Mouse (Mus musculus) frontal cortex, adult 2 months (tissue): ENCODE data around the gene Tcea2. TPM values are rescaled to one million over a fixed set of nuclear protein-coding genes. Genes with fewer than 3 reads are reported as not detected.

ENCODE experiments used
- DNase-seq, 2 experiments: peaks; one replicate each; pipeline ENCODE4 v3.0.0; 2022; ENCODE audit warnings: low spot score in 1 of 2; ENCODE audit errors: extremely low spot score in 1 of 2
- polyA plus RNA-seq: library from polyadenylated mRNA; depleted of rRNA; stranded (reverse); fragments of >200 nt; gene quantifications from 2 replicates; pipeline ENCODE4 v1.2.3, GENCODE M21; 2012; rRNA removed

Gene Tcea2
- polyA plus RNA-seq, result 155 and 160 TPM in 2 replicates

DNA sequence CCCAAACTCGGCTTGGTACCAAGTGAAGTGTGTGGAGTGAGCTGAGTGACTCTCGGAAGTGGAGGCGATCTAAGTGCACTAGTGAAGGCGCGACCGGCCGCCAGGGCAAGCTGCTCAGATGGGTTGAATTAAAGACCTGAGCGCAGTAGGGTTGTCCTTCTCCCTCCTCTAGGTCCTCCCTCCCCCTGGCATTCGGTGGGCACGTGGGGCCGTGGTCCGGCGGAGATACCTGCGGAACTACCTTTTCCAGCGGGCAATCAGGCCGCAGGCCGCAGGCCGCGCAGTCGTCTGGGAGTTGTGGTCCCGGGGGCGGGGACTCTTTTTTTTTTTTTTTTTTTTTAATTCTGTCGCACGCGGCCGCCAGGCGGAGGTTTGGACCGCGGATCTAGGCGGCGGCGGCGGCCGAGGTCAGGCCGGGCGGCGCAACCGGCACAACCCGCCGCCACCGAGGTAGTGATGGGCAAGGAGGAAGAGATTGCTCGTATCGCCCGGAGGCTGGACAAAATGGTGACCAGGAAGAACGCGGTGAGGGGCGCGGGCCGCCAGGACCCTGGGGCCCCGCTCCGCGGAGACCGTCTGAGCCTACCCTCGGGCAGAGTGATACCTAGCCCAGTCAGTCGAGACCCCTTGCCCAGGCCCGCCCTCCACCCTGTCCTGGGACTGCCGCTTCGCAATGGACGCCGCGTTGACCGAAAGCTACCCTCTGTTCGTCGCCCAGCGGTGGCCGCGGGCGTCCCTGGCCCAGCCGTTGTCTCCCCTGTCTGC, at the start of gene Tcea2:
Gene Tcea2, plus strand, starts transcription at position 360 of the 765 bp plus-strand sequence.
- DNase-seq, result peak in 1 of 2 experiments; percentile 73

DNA sequence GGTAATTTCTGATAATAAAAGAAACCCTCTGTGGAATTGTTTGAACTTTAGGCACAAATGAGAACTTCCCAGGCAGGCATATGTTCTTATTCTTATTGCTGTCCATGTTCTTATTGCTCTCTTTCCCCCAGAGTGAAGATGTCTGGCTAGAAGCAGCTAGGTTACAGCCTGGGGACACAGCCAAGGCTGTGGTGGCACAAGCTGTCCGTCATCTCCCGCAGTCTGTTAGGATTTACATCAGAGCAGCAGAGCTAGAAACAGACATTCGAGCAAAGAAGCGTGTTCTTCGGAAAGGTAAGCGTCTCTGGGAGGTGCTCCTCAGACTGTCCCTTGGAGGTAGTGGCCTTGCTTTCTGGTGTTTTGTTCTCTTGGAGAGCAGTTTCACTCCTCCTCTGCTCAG, 47.5 kb upstream of the Tcea2 start:
- no peak for DNase-seq

DNA sequence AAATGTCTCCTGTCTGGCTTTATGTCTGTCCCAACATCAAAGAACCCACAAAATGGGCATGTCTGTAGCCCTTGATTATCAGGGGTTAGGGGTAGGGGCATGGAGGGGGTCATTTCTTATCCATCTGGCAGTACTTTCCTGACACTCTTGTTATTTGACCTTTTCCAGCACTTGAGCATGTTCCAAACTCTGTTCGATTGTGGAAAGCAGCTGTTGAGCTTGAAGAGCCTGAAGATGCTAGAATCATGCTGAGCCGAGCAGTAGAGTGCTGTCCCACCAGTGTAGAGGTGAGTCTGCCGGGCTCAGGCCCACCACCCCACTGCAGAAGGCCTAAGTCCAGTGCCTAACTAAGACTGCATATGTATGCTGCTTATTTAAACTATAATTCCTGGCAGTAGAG, 44.2 kb upstream of the Tcea2 start:
- no peak for DNase-seq

DNA sequence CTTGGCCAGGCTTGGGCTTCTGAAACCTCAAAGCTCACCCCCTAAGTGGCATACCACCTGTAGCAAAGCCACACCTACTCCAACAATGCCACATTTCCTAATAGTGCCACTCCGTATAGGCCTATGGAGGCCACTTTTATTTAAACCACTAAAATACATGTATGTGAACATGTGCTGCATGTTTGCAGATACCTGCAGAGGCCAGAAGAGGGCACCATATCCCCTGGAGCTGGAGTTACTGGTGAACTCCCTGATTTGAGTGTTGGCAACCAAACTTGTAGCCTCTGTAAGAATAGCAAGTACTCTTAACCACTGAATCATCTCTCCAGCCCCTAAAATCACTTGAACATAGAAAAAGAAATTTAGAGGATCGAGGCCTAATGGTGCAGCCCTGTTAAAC, 35.7 kb upstream of the Tcea2 start:
- DNase-seq, result peak in 1 of 2 experiments; percentile 52

DNA sequence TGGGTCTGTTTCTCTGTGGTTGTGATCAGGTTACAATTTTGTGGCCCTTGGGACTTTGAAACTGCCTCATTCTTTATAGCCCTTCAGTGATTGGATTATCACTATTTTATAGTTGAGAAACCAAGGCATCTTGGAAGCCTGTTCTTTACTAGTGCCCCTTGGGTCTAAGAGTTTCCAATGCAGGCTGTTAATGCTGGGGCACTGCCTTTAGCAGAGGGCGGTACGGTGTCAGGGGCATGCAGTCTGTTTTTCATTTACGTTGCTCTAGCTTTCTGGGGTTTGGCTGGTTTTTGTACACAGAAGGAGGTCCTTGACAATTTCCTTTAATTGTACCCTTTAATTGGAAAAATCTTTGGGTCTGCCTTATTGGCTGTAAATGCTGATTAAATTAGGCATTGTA, 34.4 kb upstream of the Tcea2 start:
- DNase-seq, result no peak

DNA sequence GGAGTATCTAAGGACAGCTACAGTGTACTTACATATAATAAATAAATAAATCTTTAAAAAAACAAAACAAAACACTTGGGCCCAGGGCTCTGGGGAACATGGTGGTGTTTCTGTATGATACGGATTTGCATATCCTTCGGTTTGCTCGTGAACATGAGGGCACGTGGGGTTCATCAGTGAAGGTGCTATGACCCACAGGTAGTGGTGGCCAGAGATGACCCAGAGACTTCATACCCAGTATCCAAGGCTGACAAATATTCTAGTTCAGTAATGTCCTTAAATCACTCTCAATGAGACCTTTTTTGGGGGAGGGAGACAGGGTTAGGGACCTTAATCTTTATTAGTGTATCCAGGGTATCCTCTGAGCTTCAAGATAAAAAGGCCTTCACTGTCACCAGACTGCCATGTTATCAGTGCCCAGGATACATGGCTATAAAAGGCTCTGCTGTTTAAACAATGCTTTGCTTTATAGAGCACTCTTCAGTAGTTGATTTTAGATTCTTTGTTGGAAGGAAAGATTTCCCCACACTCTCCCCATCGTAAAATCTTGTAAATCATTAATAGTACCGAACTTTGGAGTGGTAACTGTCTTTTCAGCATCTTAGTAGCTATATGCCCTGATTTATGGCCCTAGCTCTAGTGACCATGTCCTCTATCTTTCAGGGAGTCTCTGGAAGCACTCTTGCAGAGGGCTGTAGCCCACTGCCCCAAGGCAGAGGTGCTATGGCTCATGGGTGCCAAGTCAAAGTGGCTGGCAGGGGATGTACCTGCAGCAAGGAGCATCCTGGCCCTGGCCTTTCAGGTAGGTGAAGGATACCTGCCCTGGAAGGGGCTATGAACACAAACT, 33.3 kb upstream of the Tcea2 start:
- no peak for DNase-seq

DNA sequence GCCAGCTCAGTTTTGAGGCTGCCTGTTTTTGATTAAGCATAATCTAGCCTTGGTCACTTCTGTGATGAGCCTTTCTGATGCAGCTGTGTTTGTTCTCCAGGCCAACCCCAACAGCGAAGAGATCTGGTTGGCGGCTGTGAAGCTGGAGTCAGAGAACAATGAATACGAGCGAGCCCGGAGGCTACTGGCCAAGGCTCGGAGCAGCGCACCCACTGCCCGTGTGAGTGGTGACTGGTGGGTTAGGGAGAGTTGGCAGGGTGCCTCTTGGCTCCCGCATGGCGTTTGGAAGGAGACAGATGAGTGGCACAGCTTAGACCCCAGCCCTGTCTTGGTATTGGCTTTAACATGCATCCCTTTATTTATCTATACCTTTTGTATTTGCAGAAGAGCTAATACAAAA, 31.2 kb upstream of the Tcea2 start:
- no peak for DNase-seq

DNA sequence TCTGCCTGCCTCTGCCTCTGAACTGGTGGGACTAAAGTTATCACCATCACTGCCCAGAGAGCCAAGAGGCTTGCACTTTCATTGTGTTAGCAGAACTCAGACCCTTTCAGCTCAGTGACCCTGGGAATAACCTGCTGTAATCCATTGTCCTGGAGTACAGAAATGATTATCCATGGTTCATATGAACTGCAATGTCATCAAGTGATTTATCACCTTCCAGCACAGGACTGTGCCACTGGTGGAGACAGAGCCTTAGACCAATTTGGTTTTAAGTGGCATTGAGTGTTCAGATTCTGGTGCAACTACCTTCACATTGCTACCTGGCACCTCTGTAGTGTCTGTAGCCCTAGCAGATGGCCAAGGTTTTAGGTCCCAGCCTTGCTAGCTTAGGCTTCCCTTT, 27.0 kb upstream of the Tcea2 start:
- no peak for DNase-seq

DNA sequence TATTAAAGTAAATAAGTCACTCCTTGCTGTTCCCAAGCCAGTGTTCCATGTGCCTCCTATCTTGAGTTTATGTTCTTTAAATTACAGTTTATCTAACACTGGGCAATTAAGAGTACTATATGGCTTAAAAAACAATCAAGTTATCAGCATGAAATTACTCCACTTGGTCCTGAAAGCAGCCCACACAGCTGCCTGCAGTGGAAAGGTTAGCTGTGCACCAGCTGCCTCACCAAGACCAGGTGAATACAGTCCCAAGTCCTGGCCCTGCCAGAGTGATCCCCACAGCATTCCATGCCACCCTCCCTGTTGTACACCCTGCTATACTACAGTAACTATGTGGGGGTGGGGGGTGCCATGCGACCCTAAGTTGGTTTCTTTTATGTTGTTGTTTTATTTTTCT, 26.6 kb upstream of the Tcea2 start:
- DNase-seq, result no peak

DNA sequence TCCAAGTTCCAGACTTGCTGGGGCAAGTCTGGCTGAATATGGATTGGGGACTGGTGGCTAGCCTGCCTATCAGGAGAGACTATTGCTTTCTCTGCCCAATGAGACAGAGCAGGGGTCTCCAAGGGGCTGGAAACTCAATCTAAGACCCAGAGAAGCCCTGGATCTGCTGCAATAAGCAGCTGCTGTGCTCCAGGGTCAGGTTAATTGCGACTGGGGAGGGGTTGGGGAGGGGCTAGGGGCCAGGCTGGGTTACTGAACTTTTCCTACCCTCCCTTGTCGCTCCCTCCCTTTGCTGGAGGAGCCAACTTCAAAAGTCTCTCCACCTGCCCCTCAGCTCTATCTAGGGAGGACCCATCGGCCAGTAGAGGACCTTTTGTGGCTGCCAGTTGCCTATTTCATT, 23.4 kb upstream of the Tcea2 start, which contains the start of gene Gm29797:
Gene Gm29797, plus strand, starts transcription at position 301 of the 400 bp plus-strand sequence.
- DNase-seq, result no peak

DNA sequence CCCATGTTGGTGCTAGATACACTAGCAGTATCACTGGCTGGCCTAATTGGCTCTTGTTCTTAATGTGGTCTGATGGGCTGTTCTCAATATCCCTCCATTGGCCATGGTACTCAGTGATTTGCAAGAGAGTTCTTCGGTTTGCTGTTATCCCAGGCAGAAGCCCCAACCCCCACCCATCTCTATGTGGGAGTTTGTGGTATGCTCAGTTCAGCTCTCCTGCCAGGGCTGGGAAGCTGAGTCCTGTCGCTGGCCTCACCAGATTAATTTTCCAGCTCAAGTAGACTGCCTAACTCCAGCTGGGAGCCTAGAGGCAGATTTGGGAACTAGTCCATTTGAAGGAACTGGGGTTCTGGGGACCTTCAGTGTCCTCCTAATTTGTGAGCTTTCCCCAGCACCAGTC, 22.7 kb upstream of the Tcea2 start:
- no peak for DNase-seq

DNA sequence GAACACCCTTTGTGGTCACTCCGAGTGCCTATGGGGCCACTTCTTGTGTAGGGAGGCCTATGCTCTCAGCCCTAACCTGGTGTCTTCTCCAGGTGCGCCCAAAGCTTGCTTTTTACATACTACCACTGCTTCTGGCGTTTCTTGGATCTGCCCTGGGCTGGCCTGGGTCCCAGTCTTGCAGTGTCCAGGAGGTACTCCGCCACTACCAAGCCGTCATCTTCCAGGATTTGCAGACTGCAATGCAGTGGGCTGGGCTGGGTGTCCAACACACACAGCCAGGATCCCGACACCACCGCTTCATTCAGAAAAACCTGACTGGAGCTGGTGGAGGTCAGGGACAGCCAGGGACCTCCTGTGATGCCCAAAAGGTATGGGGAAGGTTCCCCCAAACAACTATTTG, 21.6 kb upstream of the Tcea2 start:
- DNase-seq, result no peak

DNA sequence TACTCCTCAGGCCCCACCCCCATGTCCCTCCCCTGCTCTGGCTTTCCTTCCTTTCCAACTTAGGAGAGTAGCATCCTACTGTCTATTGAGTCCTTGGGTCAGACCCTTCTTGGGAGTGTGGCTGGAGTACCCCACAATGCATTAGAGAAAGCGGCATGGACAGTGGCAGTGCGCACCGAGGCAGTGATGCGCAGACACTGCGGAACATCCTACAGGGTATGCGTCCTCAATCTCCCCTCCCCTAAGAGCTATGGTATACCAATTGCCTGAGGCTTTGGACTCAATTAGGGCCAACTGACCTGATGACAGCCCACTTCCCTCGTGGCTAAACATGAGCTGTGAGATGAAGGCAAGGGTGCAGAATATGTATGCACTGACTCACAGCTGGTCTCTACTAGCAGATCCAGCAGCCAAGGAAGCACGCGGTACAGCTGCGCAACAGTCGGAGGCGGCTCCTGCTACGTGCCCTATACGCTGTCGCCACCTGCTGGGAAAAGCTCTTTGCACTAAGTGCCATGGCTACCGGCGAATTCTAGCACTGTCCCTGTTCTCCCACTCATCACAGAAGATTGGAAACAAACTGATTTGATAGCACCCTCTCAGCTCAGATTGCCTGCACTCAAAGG, 21.1 kb upstream of the Tcea2 start:
- DNase-seq, result peak; percentile 61 to 77

DNA sequence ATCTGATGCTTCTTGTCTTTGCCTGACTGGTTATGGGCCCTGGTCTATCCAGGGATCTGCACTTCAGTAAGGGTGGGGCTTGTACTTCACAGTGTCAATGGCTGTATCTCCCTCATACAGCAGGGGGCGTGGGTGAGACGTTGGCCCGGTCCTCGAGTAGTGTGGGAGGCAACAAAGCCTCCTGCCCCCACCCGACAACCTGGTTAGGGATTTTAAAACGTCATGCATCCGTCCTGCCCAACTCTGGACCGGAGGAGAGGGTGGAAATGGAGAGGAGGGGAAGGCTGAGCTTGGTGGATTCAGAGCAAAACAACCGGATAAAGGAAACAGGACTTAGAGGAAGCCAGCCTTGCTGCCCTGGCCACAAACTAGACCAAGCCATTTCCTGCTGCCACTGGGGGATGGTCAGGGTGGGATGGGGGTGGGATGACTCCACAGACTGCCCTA, 20.5 kb upstream of the Tcea2 start:
- peak; percentile 68 to 90 for DNase-seq

DNA sequence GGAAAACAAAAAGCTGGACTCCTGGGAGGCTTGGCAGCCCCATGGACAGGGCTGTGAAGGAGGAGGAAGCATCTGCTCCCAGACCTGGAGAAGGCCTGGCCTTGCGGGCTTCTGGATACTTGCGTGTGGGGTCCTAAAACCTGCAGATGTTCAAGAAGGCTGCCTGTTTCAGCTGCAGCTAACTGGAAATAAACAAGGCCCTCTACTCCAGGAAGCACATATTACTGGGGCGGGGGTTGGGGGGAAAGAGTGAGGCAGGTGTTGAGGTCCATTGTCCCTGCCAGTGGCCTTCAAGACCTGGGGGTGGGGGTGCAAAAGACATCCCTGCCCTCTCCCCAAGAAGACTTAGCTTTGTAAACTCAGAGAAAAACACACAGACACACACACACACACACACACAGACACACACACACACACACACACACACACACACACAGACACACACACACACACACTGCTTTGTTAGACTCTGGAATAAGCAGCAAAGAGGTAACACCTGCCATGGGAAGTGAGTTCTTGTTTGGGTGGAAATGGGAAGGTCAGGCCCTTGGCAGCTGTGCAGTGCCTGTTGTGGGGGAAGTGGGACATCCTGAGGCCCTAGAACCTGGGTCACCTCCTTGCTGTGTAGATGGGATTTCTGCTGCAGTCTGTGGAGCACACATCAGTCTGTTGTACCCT, 17.4 kb upstream of the Tcea2 start:
- no peak for DNase-seq

DNA sequence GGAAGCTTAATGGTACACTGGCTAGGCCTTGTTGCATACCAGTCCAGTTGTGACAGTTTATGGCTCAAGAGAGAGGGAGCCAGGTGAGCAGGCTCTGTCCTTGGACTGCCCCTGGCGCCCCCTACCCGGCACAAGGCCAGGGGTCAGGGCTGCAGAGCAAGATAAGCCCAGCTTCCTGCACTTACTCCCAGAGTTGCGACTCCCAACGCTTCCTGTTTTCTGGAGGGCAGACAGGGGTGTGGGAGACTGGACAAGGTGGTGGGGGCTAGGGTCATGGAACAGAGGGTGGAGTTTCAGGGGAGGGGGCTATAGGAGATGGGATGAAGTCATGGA, 16.8 kb upstream of the Tcea2 start:
- no peak for DNase-seq

DNA sequence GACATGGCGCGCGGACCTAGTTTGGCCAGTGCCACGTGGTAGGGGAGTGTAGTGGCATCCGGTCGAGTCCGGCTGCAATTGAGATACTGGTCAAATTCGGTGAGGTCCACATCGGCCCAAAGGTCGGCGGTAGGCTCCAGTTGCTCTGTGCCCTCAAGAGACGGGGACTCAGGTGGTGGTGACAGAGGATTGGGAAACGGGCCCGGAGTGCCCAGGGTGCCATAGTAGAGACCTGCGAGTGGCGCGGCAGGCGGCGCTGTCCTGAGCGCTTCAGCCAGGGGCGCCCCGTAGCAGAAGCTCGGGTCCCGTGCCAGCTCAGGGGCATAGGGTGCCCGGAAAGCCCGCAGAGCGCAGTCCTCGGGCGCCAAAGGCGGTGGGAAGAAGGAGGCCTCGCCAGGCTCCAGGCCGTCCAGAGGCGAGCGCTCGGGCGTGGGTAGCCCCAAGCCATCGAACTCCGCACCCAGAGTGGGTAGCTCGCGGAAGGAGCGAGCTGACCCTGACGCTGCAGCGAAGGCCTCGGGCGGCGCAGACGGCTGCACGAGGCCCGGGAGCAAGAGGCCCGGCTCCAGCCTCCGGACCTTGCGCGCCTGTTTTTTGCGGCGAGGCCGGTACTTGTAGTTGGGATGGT, 9.7 kb upstream of the Tcea2 start:
- DNase-seq, result no peak

DNA sequence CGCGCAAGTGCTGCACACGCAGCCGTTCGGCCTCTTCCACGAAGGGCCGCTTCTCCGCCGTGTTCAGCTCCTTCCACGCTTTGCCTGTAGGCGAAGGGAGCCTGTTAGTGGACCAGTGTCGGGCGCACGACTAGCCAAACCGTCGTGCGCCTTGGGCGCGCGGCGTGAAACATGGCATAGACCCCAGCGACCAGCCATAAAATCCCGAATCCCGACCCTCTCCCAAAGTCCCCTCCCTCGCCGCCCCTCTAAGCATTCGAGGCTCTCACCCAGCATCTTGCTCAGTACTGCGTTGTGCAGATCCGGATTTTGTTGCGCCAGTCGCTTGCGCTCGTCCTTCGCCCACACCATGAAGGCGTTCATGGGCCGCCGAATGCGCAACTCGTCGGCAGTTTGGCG, 9.2 kb upstream of the Tcea2 start:
- no peak for DNase-seq

DNA sequence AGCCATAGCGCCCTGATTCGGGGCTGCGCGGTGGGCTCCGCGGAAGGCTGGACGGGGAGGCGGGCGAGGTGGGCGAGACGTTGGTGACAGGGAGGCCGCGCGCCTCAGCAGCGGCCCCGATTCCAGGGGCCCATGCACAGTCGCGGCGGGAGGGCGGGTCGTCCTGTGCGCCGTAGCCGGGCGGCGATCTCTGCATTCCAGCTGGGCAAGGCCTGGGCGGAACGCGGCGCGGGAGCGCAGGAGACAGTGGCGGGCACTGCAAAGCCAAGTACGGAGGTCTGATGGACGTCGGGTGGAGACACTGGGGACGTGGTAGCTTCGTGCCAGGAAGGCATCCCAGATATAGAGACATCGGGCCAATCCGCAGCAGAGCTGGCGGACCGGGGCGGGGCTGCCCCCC, 8.8 kb upstream of the Tcea2 start, which contains the start of gene Sox18:
Gene Sox18, minus strand, starts transcription at position 315 of the 400 bp plus-strand sequence.
- no peak for DNase-seq

DNA sequence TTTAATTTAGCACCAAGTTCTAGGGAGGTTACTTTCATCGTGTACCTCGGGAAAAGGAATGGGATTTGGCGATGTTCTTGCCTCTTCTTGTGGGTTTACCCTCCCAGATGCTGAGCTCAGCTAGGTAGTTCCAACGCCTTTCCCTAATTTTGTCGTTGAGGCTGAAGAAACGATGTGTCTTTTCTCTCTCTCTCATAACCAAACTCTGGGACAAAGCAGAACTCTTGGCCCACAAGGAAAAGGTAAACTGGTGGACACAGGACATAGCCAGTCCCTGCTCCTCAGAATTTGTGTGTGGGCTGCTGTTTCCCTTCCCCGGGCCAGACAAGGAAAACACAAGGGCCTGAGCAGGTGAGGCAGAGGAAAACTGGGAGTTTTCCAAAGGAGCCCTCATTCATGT, 8.1 kb upstream of the Tcea2 start:
- no peak for DNase-seq
